Mouse (Mus musculus) embryonic fibroblast, embryonic 13.5 days (primary cell): ENCODE measurements around the gene Hyls1.

Experiments used
- CTCF ChIP-seq: IDR thresholded peaks from 2 replicates; pipeline ENCODE4 v1.5.1; 2011; ENCODE audit warnings: mild to moderate bottlenecking, control low read depth, low read length, moderate library complexity, borderline replicate concordance; ENCODE audit not compliant: insufficient read depth
- POLR2A ChIP-seq: IDR thresholded peaks from 2 replicates; pipeline ENCODE4 v1.6.1; 2011; ENCODE audit warnings: low read depth, mild to moderate bottlenecking, control low read depth, low read length, moderate library complexity

- TF ChIP-seq POLR2A: no peak
- peak; percentile 37; the same call in 1 of the 2 replicates for TF ChIP-seq CTCF
Observed at GRCm38 (mm10) chr9:35541488-35541887, 28.7 kb downstream of the Hyls1 start.
